Mouse (Mus musculus): ENCODE measurements around the gene Exoc1.

DNA sequence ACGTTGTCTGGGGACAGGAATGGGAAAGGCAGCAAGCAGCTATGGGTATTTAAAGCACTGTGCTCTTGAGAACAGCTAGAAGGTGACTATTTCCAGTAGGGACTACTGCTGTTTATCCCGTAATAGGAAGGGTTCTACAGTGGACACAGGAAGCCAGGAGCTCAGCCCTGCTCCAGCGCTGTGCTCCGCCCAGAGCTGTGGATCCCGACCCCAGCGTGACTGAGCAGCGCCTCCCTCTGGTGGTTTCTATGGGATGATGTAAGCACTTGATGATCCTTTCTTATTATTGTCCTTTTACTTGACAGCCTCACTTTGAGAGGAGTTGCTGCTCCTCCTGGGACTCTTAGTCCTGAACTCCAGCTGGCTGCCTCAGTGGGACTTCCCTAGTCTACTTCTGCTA, 45.1 kb downstream of the Exoc1 start:
- TF ChIP-seq CTCF (IDR thresholded peaks at IDR 0.05; ENCODE audit: control insufficient read depth, insufficient read depth, low read length) (no peak), POLR2A (IDR thresholded peaks at IDR 0.05; ENCODE audit: borderline replicate concordance, control insufficient read depth, low read depth, low read length) (no peak)
